Mouse (Mus musculus) E14TG2a.4 (cell line): ENCODE data around the gene Plekha8.

Source experiments
- CTCF ChIP-seq: conservative IDR thresholded peaks from 2 replicates; pipeline ENCODE4 v1.5.1; 2014; ENCODE audit warnings: low read length
- NANOG ChIP-seq: IDR thresholded peaks from 2 replicates; pipeline ENCODE4 v1.6.1; 2014; ENCODE audit warnings: borderline replicate concordance, low read length, mixed read lengths

DNA sequence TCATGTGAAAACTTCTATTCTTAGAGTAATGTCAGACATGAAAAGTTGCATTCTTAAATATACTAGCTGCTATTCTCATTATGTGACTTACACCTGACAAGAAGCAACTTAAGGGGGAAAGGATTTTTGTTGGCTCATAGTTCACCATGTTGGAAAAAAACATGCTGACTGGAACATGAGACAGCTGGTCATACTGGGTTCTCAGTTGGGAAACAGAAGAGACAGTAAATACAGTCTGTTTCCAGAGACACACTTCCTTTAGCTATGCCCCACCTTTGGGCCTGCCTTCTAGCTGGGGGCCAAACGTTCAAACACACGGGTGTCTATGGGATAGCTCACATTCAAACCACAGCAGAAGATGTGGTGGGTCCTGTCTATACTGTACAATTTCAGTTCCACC, 41.3 kb upstream of the Plekha8 start:
- TF ChIP-seq CTCF, result no peak
- no peak for TF ChIP-seq NANOG
